Comparison of ENCODE assay signal across 9 mouse cellular contexts in genomic region chr6:142571629-142572360, GRCm38 (mm10). TPM values are rescaled to one million over a fixed set of nuclear protein-coding genes. Genes with fewer than 3 reads are reported as not detected.
DNase-seq lines count a peak whose midpoint lies in the region; ATAC-seq lines count a peak whose summit lies in the region.
"Had no signal": no experiment of that assay in that cellular context is flagged by ENCODE, and none has a peak within 500 bp of the region (broad histone marks: within the 10 kb centered on the region; RNA-seq: fewer than 3 reads in every experiment).

No protein-coding gene starts in this region.

- H3K4me3 ChIP-seq in liver, embryonic 15.5 days (replicated peaks) = peak overlapping the region; percentile 45
- peak overlapping the region; percentile 53 for H3K4me3 ChIP-seq in stomach, embryonic 14.5 days (ENCODE audit: low read depth, low read length)

- peak; percentile 49 for DNase-seq in embryo, embryonic 10 days (ENCODE audit: low spot score)
- DNase-seq in embryo, embryonic 9.5 days (ENCODE audit: extremely low spot score) = no peak
- DNase-seq in embryo, embryonic 11 days = peak; percentile 49
- peak; percentile 33 for DNase-seq in induced T-regulatory cell, adult 2 months (ENCODE audit: low read depth)
- DNase-seq in layer of hippocampus, postnatal 10 days (ENCODE audit: low spot score in 2 of 2) = no peak
- no peak for DNase-seq in thymus, postnatal 14 days

- H3K36me3 ChIP-seq in liver, embryonic 15.5 days (replicated peaks) = no peaks in the 10 kb centered on the region
- H3K36me3 ChIP-seq in stomach, embryonic 14.5 days (ENCODE audit: control insufficient read depth, insufficient read depth, low read length) = no peaks in the 10 kb centered on the region

- H3K27ac ChIP-seq in liver, embryonic 15.5 days (replicated peaks) = no peak overlapping the region
- peak overlapping the region; percentile 97 for H3K27ac ChIP-seq in stomach, embryonic 14.5 days (ENCODE audit: low read length)

- H3K9me3 ChIP-seq in liver, embryonic 15.5 days (replicated peaks) = no peaks in the 10 kb centered on the region
- no peaks in the 10 kb centered on the region for H3K9me3 ChIP-seq in stomach, embryonic 14.5 days (ENCODE audit: control insufficient read depth, low read depth, low read length)

- 4% methylated on average over 21 of the region's 21 CpGs for WGBS in liver, embryonic 15.5 days (ENCODE audit: insufficient replicate concordance)
- 5% methylated on average over 21 of the region's 21 CpGs for WGBS in stomach, embryonic 14.5 days

- H3K27me3 ChIP-seq in liver, embryonic 15.5 days = peaks cover 44% of the 10 kb centered on the region
- peaks cover 4% of the 10 kb centered on the region; the same call in 1 of the 2 replicates for H3K27me3 ChIP-seq in stomach, embryonic 14.5 days (ENCODE audit: control insufficient read depth, insufficient read depth, low read length)
- H3K27me3 ChIP-seq: CH12.LX had no signal

- ATAC-seq in liver, embryonic 15.5 days (ENCODE audit: insufficient read depth) = no peak
- ATAC-seq in stomach, embryonic 14.5 days (ENCODE audit: insufficient number of reproducible peaks, insufficient read depth, low FRiP score, low read depth) = 0 out of 2 replicates have a peak, but pooled peaks have one; percentile 5

- peak overlapping the region; percentile 63 for H3K4me2 ChIP-seq in liver, embryonic 15.5 days
- H3K4me2 ChIP-seq in stomach, embryonic 14.5 days (replicated peaks; ENCODE audit: low read depth, low read length) = peak overlapping the region; percentile 50

- H3K9ac ChIP-seq in liver, embryonic 15.5 days = no peak overlapping the region
- H3K9ac ChIP-seq in stomach, embryonic 14.5 days (replicated peaks; ENCODE audit: low read depth, low read length) = peak overlapping the region; percentile 67

- H3K4me1 ChIP-seq in liver, embryonic 15.5 days (replicated peaks) = peaks cover 8% of the 10 kb centered on the region; the same call in 1 of the 2 replicates
- peaks cover 7% of the 10 kb centered on the region; the same call in 1 of the 2 replicates for H3K4me1 ChIP-seq in stomach, embryonic 14.5 days (ENCODE audit: control insufficient read depth, insufficient read depth, low read length)

RNA-seq across cellular contexts. Expression of gene Kcnj8, which starts 0.4 kb away (rescaled TPM):
- polyA plus RNA-seq in liver, embryonic 15.5 days (2015; fragmentation: Nextera tagmentation; extraction: Ambion mirVana) = 2.1 and 2.4 TPM in 2 replicates
- polyA plus RNA-seq in stomach, embryonic 14.5 days (2014; fragmentation: Nextera tagmentation; extraction: Ambion mirVana) = 98.2 and 99.7 TPM in 2 replicates
- total RNA-seq in layer of hippocampus, postnatal 10 days (2021) = 1 to 10 TPM; 4.6 to 5.0 TPM
- total RNA-seq: CH12.LX had no signal

Comparison
In these comparisons a context has a peak if more than half of its experiments do, and no peak if none do; other contexts are left out.
1. DNase-seq: peak in embryo, embryonic 10 days (single experiment), embryo, embryonic 11 days (single experiment) and induced T-regulatory cell, adult 2 months (single experiment); none in embryo, embryonic 9.5 days (single experiment), layer of hippocampus, postnatal 10 days (0 of 2) and thymus, postnatal 14 days (single experiment).
2. RNA of gene Kcnj8, which starts 0.4 kb away (polyA plus RNA-seq): 98.2 to 99.7 TPM in stomach, embryonic 14.5 days; 2.1 to 2.4 TPM in liver, embryonic 15.5 days; every median in the first group is over 10 times any median in the second.